Mouse (Mus musculus) layer of hippocampus, postnatal 25 days (tissue): ENCODE measurements around the gene Mesd. TPM values are rescaled to one million over a fixed set of nuclear protein-coding genes. Genes with fewer than 3 reads are reported as not detected.
A peak's percentile ranks its signal among the peaks of the same experiment; 100 is the strongest.

Experiments used
- DNase-seq, 2 experiments: peaks; one replicate each; pipeline ENCODE4 v3.0.0; 2022; ENCODE audit warnings: mixed read lengths in 2 of 2, low spot score in 1 of 2; ENCODE audit errors: extremely low spot score in 1 of 2
- total RNA-seq, 2 experiments: library from RNA; stranded (reverse); gene quantifications; 2 replicates each; pipeline ENCODE4 v1.2.3; 2021

Mesd gene
- 10 to 100 TPM; 56.5 to 63.2 TPM for total RNA-seq

GRCm38 (mm10) chr7:83884021-83884658, at the start of gene Mesd, which contains the start of gene Tlnrd1:
TSS of gene Mesd (plus strand) at chr7:83884466.
TSS of gene Tlnrd1 (minus strand) at chr7:83884305.
- peak; percentile 68 to 88 for DNase-seq

- no peak for DNase-seq
Measured at GRCm38 (mm10) chr7:83838525-83839224, 45.6 kb upstream of the Mesd start.

DNA sequence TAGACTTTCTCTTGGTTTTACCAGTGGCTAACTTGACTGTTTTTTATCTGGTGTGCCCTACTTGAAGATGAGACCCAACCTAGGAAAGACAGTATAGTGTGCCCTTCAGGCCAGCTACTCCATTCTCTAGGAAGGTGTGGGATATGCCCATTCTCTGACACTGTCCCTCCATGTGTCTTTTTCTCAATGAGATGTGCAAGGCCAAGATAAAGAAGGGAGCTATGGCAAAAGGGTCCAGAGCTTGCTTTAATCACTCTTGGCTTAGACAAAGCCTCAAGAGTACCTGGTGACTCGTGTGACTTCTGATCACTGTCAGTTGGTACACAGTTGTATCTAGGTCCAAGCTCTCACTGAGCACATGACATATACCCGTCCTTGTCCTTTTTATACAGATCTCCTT, 44.2 kb upstream of the Mesd start:
- DNase-seq = no peak

DNA sequence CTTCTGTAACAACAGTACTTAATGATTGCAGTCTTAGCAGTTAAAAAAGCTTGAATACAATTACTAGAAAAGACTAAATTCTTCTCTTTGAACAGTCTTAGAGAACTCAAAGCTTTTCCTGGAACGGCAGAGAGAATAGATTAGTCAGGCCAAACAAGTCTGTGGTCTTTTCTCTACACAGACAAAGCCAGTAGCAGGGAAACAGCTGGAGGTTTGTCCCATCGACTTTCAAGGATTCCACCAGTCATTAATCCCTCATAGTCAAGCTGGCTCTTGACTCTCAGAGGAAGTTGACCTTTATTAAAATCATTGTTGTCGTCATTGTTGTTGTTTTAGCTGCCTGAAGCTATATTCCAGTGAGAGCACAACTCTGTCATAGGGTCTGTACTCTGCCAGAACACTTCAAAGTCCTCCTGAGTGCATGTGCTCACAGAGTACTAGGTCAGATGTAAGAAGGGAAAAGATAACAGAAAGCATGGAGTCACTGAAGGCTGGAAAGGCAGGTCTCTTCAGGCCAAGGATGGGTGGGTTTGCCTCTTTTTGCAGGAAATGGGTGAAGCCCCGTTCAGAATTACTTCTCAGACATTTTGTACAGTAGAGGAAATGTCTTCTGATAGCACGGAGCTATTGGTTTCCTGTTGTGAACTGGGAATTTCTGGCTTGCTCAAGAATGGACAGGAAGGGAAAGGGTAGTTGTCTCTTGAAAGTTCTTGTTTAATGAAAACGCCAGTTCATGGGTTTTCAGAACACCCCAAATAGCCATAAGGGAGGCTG, 41.6 kb upstream of the Mesd start:
- no peak for DNase-seq

- DNase-seq = no peak
Measured at GRCm38 (mm10) chr7:83844807-83845206, 39.5 kb upstream of the Mesd start.

DNA sequence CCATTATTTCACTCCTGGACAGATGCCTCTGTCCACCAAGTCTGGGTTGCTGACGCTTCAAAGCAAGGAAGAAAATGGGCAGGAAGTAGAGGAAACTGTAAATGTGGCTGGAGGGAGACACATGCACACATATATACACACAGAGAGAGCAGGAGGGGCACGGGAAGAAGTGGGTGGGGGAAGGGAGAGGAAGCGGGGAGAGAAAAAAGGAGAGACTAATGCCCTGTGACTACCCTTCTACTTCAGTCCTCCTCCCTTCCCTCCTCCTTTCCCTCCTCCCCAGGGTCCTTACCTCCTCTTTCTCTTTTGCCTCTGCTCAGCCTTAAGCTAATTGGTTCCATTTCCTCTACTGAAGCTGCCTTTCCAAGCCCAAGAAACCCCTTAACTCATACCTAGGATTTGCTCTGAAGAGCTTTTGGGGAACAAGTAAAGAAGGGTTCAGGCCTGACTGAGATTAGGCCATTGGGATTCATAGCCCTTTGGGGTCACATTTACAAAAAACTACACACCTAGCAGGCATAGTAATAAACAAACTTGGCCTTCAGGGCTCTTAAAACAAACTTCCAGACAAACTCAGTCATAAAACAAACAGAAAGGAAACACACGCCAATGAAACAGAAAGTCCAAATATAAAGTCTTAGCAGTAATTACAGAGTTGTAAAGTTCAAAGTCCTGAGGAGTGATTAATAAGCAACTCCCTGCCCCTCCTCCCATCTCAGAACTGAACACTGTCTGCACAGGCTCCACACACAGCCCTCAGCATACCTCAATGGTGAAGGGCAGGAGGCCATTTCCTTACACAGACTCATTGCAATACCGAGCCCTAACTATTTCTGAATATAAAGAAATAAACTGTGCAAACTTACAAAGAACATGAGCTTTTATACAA, 36.8 kb upstream of the Mesd start:
- no peak for DNase-seq

GRCm38 (mm10) chr7:83851569-83852380, 32.5 kb upstream of the Mesd start:
- DNase-seq = no peak

- DNase-seq = no peak
Measured at GRCm38 (mm10) chr7:83852381-83853380, 31.6 kb upstream of the Mesd start.

DNA sequence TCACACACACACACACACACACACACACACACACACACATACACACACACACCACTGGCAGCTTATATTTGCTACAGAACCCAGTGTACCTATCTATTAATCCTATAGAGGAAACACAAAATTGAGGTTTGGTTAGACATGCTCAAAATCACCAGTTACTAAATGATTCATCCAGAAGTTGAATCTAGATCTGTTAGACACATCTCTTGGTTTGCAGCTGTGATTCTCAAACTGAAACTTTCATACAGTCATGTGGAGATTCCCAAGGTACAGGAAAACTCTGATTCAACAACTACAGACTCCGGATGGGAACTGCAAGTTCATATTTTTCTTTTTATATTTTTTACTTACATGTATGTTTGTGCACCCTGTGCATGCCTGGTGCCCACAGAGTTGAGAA, 29.1 kb upstream of the Mesd start:
- no peak for DNase-seq

GRCm38 (mm10) chr7:83856353-83857207, 27.7 kb upstream of the Mesd start:
- DNase-seq = no peak

DNA sequence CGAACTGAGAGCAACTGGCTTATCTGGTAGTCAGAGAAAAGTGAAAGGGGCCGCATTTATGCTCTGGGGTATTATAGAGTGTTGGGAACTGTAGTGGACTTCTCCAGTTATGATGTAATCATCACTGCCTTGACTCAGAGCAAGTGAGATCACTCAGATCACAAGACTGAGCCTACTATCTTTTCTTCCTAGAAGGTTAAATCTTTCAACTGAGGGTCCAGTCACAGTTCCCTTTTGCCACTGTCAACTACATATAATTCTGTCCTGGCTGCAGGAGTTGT, 27.1 kb upstream of the Mesd start:
- DNase-seq = no peak

GRCm38 (mm10) chr7:83857921-83858320, 26.3 kb upstream of the Mesd start:
- no peak for DNase-seq

- no peak for DNase-seq
Measured at GRCm38 (mm10) chr7:83859378-83860083, 24.7 kb upstream of the Mesd start.

GRCm38 (mm10) chr7:83863554-83863953, 20.7 kb upstream of the Mesd start:
- no peak for DNase-seq

- DNase-seq = no peak
Measured at GRCm38 (mm10) chr7:83868200-83868599, 16.1 kb upstream of the Mesd start.

GRCm38 (mm10) chr7:83869839-83870543, 14.3 kb upstream of the Mesd start:
- DNase-seq = no peak
